Mouse (Mus musculus) cerebellum, postnatal 25 days (tissue): Measurements from ENCODE around the gene 1700030J22Rik.

ENCODE experiments used
- DNase-seq, 2 experiments: peaks; one replicate each; pipeline ENCODE4 v3.0.0; 2021; ENCODE audit warnings: mixed read lengths in 2 of 2

The 1700030J22Rik gene

DNA sequence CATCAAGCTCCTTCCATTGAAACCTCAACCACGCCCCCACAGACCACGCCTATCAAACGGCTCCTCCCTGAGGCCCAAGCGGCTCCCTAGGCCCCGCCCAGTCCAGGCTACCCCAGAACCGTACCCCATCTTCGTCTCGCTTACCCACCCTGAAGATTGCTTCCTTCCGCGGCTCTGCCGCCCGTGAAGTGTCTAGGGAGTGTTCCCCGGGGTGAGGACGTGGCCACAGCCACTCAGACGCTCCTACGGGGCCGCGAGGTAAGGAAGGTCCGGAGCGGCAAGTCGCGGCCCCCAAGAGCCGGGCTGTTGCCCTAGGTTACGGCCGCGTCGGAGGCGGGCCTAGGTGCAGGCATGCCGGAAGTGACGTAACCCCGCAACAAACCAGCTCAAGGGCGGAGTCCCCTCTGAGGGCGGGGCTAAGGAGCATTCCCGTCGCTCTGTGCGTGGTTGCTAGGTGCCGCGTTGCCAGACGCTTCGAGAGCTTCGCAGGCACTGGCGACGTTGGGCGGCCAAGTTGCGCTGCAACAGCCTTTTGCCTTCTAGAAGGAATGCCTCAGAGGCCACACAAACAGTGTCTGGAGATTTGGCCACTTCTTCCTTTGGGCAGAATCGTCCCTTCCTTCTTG lies at the start of gene 1700030J22Rik:
TSS of gene 1700030J22Rik (minus strand) at position 329 of the 626 bp plus-strand sequence.
- peak; percentile 98 to 99 for DNase-seq

- DNase-seq, result no peak
Observed at GRCm38 (mm10) chr8:117027601-117028000, 48.8 kb upstream of the 1700030J22Rik start.

DNA sequence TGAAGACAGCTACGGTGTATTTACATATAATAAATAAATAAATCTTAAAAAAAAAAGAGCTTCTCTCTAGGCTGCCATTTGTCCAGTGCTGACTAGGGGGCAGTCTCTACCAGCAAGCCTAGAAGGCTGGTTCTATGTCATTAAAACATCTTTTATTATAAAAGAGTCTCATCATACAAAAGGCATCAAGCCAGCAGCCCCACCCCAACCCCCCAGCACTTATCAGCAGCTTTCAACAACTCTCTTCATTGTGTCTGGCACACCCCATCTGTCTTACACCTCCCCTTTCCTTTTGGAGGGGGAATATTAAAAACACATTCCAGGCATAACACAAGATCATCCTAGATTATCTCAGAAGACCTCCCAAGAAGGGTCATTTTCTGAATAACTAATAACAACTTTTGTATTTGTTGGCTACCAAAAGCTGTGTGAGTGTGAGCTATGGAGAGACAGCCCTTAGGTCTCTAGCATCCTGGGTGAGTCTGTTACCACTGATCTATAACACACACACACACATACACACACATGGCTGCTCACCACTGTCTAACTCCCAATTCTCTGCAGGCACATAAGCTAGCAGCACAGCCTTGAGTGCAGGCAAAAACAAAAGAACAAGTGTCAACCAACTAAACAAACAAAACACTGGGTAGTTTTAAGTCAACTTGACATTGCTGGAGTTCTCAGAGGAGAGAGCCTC lies 43.7 kb upstream of the 1700030J22Rik start:
- no peak for DNase-seq

DNA sequence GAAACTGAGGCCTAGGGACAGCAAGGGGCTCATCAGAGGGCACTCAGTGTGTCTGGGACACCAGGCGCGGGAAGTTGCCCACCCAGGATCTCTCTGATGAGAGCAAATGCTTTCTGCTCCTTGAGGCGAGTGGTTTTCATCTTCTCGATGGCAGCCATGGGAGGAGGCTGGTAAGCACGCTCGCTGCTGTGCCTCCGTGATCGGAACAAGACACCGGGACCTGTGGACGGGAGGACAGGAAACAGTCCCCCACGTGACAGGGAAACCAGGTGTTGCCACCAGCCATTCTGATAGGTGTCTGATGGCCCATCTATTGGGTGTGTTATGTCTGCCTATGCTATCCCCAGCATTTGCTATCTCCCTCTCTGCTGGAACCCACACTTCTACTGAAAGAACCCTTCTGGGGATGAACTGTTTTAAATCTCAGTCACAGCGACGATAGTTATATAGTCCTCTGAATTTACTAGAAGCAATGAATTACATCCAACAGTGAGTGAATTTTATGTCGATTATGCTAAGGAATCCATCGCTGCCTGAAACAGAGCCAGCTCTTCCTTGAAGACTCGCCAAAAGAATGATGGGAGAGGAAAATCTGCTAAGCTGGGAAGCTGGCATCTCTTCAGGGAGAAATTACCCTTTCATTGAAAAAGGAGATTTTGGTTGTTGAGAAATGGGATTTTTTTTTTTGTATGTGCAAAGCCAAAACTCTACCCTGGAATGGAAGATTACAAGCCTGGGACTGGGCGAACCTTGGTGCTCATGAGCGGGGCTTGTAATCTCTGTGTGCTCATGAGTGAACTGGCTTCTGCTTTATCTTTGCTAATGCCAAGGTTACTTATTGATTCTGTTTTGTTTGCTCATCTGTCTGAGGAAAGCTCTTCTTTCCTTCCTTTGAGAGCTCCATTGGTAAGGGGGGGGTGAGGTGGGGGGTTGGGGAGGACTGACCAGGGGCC lies 40.8 kb upstream of the 1700030J22Rik start:
- DNase-seq, result no peak

GRCm38 (mm10) chr8:117017896-117018295 lies 39.1 kb upstream of the 1700030J22Rik start:
- DNase-seq, result no peak

GRCm38 (mm10) chr8:117017006-117017405 lies 38.2 kb upstream of the 1700030J22Rik start:
- DNase-seq, result no peak

DNA sequence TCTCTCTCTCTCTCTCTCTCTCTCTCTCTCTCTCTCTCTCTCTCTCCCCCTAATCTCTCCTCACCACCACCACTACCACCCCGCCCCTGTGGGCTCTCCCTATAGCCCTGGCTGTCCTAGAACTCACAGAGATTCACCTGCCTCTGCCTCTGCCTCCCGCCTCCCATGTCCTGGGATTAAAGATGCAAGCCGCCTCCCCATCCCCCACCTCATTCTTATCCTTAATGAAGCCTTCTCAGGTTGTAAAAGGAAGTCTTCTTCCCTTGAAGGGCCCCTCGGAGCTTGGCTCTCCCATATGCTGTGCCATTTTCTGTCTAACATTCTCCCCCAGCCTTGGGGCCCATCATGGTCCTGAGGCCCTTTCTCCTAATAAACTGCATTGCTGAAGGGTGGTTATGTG lies 36.9 kb upstream of the 1700030J22Rik start:
- no peak for DNase-seq

DNA sequence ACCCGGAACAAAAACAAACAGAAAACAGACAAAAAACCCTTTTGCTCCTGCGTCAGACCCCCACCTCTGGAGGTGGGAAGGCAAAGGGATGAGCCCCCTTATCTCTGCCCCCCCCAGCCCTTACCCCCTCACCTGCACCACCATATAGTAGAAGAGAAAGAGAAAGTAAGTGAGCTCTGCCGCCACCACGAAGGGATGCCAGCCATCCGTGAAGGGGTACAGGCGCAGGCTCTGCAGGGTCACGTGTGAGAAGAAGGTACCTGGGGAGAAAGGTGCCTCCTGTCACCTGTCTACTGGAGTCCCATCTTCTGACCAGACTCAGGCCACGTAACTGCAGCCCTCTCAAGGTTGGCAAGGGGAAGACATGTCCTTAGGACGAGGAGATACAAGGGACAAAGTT lies 32.6 kb upstream of the 1700030J22Rik start:
- DNase-seq, result no peak

DNA sequence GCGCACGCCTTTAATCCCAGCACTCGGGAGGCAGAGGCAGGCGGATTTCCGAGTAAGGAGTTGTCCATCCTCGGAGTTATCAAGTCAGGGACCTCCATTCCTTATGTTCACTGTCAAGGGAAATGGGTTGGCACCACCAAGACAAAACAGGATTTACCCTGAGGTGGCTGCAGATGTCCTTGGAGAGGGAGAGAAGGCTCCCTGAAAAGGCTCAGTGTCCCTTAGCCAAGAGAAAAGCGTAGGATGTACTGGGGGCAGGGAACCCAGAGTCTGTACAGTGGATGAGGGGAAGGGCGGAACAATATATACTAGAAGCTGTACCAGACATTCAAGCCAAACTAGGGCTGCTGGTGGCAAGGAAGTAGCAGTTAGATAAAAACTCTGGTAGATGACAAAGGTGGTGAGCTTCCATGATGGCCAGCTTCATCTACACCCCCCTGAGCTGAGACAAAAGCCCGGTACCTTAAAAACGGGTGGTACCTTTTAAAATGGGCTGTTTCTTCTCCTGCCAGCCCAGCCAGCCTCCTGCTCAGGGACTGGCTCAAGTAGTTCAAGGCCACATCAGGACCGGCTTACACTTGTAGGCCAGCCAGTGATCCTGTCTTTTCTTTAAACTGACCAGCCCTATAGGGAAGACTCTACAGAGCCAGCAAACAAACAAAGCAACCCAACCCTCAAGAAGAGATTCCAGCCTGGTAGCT lies 15.4 kb upstream of the 1700030J22Rik start:
- DNase-seq, result no peak

DNA sequence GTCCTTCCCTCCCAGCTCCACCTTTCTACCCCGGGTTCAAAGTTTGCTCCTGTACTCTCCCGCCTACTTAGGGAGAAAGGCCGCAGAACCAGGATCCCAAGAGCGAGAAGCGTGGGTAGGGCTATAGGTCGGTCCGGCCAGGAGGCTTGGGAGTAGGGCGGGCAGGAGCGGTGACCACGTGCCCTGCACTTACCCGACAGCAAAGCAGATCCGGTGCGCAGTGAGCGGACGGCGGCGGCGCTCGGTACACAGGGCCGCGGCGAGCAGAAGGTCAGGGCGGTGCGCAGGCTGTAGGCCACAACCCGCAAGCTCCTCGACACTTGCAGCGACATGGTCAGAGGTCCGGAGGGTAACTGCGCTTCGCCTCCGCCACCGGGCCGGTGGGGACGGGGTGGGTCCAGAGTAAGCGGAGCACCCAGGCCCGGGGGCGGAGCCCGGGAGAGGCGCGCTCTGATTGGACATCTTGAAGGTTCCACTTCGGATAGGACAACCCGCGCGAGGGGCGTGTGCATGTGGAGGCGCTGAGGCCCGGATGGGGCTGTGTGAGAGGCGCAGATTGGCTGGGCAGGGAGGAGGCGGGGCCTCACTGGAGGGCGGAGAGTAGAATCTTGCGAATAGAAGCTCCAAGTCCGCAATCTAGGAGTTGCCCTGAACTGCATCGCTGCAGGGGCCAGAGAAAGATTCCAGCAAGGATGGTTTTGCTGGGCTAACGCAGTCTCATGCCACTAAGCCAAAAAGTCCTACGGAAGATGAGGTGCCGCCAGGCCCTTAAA lies 14.5 kb upstream of the 1700030J22Rik start, which contains the start of gene Gcsh:
TSS of gene Gcsh (minus strand) at position 443 of the 773 bp plus-strand sequence.
- peak; percentile 98 for DNase-seq

GRCm38 (mm10) chr8:116992176-116992971 lies 13.6 kb upstream of the 1700030J22Rik start:
- DNase-seq, result peak in 1 of 2 experiments; percentile 17

DNA sequence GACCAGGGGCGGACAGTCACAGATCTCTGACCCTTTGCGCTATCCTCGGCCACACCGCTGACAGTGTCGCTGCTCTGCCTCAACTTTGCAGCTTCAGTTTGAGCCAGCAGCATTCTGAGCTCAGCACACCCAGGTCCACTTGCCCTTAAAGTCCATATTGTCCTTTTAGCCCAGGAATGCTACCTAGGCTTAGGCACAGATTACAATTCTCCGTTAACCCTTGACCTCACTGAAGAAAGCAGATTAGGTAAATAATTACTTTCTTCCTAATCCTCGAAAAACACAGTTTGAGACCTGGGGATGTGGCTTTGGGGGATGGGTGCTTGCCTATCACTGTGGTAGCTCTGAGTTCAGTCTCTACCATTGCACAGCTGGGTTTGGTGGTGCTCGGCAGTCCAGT lies 12.5 kb upstream of the 1700030J22Rik start:
- DNase-seq, result no peak

GRCm38 (mm10) chr8:116989842-116990241 lies 11.1 kb upstream of the 1700030J22Rik start:
- DNase-seq, result no peak

- peak; percentile 44 to 71 for DNase-seq
Observed at GRCm38 (mm10) chr8:116980117-116980516, 1.4 kb upstream of the 1700030J22Rik start.

DNA sequence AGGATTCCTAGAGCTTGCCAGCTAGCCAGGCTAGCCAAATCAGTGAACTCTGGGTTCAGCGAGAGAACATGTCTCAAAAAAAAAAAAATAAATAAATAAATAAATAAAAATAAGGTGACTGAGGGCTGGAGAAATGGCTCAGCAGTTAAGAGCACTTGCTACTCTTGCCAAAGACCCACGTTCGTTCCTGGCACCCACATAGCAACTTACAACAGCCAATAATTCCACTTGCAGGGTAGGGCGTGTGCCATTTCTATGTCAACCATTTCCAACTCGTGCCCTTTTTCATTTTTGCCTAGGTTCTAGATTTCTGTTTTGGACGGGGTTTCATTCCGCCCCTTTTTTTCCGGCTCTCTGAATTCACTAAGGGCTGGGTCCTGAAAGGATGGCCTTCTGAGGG lies 707 bp downstream of the 1700030J22Rik start:
- no peak for DNase-seq

GRCm38 (mm10) chr8:116975606-116976005 lies 3.2 kb downstream of the 1700030J22Rik start:
- no peak for DNase-seq

GRCm38 (mm10) chr8:116975066-116975465 lies 3.7 kb downstream of the 1700030J22Rik start:
- no peak for DNase-seq

DNA sequence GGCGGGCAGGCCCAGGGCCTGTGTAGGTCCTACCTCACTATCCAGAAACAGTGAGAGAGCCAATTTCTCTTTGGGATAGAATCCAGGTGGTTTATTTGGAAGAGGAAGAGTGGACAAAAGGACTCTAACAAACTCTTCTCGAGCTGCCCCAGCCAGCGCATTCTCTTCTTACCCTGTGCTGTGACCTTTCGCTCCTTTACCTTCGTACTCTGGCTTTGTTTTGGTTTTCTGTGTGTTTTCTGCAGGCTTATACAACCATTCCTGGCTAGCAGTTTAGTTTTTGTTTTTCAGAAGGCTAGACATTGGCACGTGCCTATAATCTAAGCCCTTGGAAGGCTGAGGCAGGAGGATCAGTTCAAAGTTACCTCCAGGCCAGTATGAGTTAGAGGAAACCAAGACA lies 9.2 kb downstream of the 1700030J22Rik start:
- no peak for DNase-seq

GRCm38 (mm10) chr8:116954415-116954814 lies 24.3 kb downstream of the 1700030J22Rik start:
- no peak for DNase-seq

DNA sequence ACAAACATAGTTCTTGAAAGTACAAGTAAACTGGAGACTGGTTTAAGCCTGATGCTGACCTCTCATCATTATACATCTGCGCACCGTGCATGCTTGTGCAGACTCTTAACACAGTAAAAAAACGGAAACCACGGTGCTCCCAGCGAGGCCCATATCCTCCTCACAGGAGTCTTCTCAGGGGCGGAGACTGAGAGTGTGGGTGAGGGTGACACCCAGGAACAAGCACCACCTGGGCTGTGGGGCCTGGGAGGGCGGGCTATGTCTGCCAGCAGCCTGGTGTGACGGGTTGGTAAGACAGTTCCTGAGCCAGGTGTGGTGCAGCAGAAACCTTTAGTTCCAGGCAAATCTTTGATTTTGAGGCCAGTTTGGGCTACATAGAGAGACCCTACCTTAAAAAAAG lies 26.3 kb downstream of the 1700030J22Rik start:
- DNase-seq, result no peak

DNA sequence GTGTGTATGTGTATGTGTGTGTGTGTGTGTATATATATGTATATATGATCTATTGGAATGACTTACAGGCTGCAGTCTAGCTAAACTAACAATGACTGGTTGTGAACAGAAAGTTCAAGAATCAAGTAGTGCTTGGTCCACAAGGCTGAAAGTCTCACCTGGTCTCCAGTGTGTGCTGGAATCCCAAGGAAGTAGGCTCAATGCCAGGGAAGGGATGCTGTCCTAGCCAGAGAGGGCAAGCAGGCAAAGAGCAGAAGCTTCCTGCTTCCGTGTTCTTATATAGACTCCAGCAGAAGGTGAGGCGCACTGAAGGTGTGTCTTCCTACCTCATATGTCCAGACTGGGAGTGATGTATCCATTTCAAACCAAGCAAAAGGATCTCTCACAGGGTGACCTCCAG lies 27.0 kb downstream of the 1700030J22Rik start:
- DNase-seq, result no peak
